Mouse (Mus musculus) ovary, postnatal 14 days (tissue): ENCODE results near the gene Prrt1.

Experiments used
- DNase-seq: peaks from one replicate; pipeline ENCODE4 v3.0.0; 2022; ENCODE audit warnings: low spot score

The Prrt1 gene

GRCm38 (mm10) chr17:34629221-34629751 is at the start of gene Prrt1:
TSS of gene Prrt1 (plus strand) at chr17:34629533.
- no peak for DNase-seq

GRCm38 (mm10) chr17:34582528-34582927 is 46.8 kb upstream of the Prrt1 start:
- DNase-seq: no peak

GRCm38 (mm10) chr17:34583397-34583796 is 45.9 kb upstream of the Prrt1 start:
- DNase-seq: no peak

- no peak for DNase-seq
These were observed 45.5 kb upstream of the Prrt1 start for GRCm38 (mm10) chr17:34583819-34584218.

DNA sequence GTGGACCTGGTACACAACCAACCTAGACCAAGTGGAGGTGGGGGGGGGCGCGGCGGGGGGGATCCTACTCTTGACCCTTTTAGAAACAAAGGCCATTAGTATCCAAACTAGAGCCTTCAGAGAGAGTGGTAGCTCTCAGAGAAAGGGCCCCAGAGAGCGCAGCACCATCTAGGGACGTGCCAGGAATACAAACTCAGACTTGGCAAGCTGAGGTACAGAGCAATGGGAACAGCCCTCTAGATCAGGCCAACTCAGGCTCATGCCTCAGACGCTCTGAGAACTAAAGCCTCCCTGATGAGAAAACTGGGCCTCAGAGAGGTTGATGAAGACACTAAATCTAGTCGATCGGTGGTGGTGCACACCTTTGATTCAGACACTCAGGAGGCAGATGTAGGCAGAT is 44.2 kb upstream of the Prrt1 start:
- DNase-seq: no peak

GRCm38 (mm10) chr17:34585877-34586771 is 43.2 kb upstream of the Prrt1 start:
- no peak for DNase-seq

DNA sequence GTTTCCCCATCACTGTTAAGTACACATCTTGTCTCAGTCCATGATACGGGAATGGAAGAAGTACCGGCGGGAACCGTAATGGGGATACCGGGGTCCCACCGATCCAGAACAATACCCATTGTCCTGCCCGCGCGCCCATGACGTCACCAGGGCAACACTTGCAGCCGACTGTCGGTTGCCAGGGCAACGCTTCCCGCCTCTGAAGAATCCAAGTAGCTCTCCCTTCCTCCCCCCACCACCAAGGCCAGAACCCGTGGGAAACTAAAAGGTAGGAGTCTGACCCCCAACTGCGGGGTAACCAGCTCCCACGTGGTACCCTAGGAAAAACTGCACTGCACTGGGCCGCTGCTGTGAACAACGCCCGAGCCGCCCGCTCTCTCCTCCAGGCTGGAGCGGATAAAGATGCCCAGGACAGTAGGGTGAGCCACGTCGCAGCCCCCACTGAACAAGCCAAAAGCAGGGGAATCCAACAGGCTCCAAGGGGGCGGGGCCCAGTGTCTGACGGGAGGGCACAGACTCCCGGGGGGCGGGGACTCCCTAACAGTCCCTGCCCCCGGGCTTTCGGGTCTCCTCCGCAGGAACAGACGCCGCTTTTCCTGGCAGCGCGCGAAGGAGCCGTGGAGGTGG is 42.4 kb upstream of the Prrt1 start:
- DNase-seq: peak; percentile 62

- DNase-seq: peak; percentile 95
These were observed 41.9 kb upstream of the Prrt1 start for GRCm38 (mm10) chr17:34587423-34587811.

DNA sequence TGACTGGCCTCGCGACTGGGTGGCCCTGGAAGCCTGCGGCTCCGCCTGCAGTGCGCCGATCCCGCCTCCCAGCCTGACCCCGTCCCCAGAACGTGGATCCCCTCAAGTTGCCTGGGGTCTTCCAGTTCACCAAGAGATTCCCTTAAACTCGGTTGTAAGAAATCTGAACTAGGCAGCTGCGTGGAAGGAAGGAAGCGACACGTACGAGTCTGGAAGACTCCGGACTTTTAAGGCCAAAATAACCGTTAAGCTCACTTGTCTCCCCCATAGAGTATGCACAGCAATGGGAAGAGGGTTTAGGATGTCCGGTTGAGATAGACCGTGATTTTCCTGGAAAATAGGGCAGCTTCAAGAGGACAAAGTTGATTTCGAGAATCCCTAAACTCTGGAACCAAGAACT is 41.5 kb upstream of the Prrt1 start:
- DNase-seq: no peak

DNA sequence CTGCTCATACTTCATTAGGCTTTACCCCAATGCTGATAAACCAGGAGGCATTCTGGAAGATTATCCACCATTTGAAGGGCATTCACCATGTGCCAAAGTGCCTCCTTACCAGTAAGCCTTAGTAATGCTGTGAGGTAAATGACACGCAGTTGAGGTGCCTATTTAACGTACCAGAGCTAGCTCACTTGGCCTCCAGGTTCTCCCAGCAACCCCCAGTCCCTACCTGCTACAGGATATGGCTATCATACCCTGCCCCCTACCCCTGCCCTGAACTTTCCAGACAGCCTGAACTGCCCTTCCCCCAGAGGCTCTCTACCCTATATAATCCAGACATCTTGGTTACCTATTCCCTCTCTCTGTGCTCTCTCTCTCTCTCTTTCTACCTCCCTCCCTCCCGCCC is 40.6 kb upstream of the Prrt1 start:
- DNase-seq: no peak

GRCm38 (mm10) chr17:34589206-34589605 is 40.1 kb upstream of the Prrt1 start:
- no peak for DNase-seq

- peak; percentile 51 for DNase-seq
These were observed 39.6 kb upstream of the Prrt1 start, which contains the start of gene Gpsm3 for GRCm38 (mm10) chr17:34589681-34590101. TSS of gene Gpsm3 (plus strand) at chr17:34589806.

DNA sequence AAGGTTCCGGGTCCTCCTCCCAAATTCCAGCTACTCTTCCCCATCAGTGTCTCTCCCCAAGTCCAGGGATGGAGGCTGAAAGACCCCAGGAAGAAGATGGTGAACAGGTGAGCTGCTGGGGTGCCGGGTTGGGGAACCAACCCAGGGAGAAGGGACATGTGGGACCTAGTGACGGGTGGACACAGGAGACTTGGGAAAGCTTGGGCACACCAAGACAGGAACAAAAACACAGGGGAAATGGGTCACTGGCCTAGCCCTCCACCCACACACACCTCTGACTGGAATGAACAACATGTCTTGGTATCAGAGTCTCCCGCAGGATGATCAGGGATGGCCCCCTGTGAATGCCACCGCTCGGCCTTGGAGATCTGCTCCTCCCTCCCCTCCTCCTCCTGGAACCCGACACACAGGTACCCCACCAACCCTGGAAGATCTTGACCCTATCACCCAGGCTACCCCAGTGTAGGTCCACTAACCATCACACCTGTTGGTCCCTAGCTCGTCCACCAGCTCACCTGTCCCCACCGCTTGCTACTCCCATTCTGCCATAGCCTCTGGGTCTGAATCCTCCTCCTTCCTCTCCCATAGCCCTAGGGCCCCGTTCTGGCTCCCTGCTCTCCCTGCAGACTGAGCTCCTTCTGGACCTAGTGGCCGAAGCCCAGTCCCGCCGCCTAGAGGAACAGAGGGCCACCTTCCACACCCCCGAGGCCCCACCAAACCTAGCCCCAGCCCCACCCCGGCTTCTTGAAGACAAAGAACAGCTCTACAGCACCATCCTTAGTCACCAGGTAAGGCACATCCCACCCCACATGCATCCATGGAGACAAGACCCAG is 39.0 kb upstream of the Prrt1 start:
- no peak for DNase-seq

GRCm38 (mm10) chr17:34591029-34591993 is 38.0 kb upstream of the Prrt1 start, which contains the start of gene Pbx2:
TSS of gene Pbx2 (plus strand) at chr17:34591266.
- DNase-seq: no peak

DNA sequence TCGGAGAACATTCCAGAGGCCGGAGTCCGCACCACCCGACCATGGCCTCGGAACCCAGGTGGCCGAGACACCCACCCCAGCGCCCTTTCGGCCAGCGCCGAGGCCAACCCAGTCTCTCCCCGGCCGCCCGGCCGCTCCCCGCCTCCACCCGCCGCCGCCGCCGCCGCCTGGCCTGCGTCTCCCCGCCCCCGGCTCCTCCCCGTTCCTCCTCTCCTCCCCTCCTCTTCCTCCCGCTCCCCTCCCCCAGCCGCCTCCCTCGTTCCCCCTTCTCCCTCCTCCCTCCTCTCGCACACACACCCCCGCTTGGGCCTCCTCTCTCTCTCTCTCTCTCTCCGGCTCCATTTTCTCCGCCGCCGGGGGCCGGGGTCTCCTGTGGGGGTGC is 37.3 kb upstream of the Prrt1 start:
- peak; percentile 82 for DNase-seq

DNA sequence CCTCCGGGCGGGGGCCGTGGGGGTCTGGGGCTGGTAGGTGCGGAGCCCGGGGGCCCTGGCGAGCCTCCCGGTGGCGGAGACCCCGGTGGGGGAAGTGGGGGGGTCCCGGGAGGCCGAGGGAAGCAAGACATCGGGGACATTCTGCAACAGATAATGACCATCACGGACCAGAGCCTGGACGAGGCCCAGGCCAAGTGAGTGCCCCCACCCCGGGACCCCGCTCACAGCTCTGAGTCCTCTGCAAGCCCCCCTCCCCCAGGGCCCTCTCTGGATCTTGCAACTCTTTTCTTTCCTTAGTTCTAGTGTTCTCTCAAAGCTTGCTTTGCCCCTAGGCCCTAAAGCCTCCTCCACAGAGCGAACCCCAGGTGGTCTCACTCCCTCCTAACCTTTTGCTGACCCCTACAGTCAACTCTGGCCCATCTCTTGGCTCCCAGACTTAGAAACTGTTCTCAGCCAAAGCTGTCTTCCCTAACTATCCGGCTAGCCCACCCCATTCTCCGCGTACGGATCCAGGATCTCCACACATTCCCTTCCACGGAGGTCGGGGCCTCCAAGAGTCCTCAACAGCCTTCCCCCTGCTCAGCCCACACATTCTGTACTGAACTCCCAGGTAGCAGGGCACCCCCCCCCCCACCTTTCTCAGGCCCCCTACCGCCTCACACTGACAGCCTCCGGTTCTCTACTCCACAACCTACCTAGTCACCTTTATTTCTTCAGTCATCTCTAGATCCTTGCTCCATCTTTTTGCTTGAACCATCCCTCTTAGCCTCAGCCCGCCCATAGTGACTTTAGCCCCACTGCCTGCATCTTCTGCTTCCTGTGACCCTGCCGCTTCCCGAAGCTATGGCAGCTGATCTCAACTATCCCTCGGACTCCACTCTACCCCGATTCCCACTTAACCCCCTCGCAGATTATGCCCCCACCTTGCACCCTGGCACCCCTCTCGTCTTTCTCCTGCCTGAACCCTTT is 36.5 kb upstream of the Prrt1 start:
- no peak for DNase-seq

DNA sequence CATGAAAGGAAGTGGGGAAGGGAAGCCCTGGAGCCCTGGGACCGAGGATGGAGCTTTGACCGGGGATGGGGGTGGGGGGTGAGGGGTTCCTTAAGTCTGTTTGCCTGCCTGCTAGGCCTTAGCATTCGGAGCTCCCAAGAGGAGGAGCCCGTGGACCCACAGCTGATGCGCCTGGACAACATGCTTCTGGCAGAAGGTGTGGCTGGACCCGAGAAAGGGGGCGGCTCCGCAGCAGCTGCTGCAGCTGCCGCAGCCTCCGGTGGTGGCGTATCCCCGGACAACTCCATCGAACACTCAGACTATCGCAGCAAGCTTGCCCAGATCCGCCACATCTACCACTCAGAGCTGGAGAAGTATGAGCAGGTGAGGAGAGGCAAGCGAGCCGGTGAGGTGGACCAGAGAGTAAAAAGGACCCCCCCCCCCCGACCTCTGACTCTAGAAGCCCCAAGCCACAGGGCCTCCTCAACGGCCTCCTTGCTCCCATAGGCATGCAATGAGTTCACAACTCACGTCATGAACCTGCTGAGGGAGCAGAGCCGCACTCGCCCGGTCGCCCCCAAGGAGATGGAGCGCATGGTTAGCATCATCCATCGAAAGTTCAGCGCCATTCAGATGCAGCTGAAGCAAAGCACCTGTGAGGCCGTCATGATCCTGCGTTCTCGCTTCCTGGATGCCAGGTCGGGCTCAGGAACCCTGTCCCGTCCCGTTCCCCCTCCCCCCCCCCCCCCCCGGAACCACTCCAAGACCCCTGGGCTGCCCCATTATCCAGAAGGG is 35.4 kb upstream of the Prrt1 start:
- DNase-seq: no peak

- DNase-seq: no peak
These were observed 33.2 kb upstream of the Prrt1 start for GRCm38 (mm10) chr17:34596098-34596497.

DNA sequence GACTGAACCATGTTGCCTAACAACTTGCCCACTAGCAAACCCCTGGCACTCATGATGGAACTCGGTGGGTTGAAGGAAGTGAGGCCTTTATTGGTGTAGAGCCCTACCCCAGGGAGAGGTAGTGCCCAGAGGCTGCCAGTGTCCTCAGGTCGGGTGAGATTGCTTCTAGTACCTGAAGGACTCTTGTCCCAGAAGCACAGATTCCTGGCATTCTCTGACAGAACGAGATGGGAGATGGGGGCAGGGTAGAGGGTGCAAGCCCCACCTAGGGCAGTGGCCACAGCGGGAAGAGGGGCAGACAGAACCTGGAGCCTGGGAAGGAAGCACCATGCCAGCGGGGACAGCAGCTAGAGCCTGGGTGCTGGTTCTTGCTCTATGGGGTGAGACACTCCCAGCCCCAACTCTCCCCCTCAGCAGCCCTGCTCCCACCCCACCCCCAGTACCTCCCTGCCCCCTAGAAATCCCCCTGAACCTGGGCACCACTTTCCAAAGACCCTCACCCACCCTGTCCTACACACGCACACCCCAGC is 31.7 kb upstream of the Prrt1 start, which contains the start of gene Ager:
Gene Ager (plus strand): TSS at position 297 of the 530 bp plus-strand sequence.
- DNase-seq: no peak
